Mouse (Mus musculus) forebrain, embryonic 10.5 days (tissue): Measurements from ENCODE around the gene Kif17. TPM values are rescaled to one million over a fixed set of nuclear protein-coding genes. Genes with fewer than 3 reads are reported as not detected.
"Not testable (repeated sequence)": the region's sequence is repeated elsewhere in the genome, so short reads cannot be mapped to it uniquely, and the experiment has no call there.

ENCODE experiments used
- DNase-seq: peaks from one replicate; pipeline ENCODE4 v3.0.0-alpha.2; 2017; ENCODE audit warnings: low spot score; ENCODE audit errors: extremely low spot score
- H3K27ac ChIP-seq: fragments of 300-500 bp; sonication (generic); 2 replicates; pipeline ENCODE4 v1.5.1; 2016; ENCODE audit warnings: mild to moderate bottlenecking
- H3K27me3 ChIP-seq: fragments of 300-500 bp; sonication (generic); 2 replicates; pipeline ENCODE4 v1.6.1; 2016; ENCODE audit warnings: mild to moderate bottlenecking; ENCODE audit not compliant: poor library complexity, severe bottlenecking
- H3K36me3 ChIP-seq: fragments of 300-500 bp; sonication (generic); replicated peaks from 2 replicates; pipeline ENCODE4 v1.6.1; 2016; ENCODE audit warnings: mild to moderate bottlenecking, moderate library complexity
- H3K4me1 ChIP-seq: fragments of 300-500 bp; sonication (generic); 2 replicates; pipeline ENCODE4 v1.6.1; 2016
- H3K4me3 ChIP-seq: fragments of 300-500 bp; sonication (generic); 2 replicates; pipeline ENCODE4 v1.5.1; 2016; ENCODE audit warnings: mild to moderate bottlenecking, moderate library complexity
- H3K9me3 ChIP-seq: fragments of 300-500 bp; sonication (generic); 2 replicates; pipeline ENCODE4 v1.6.1; 2016; ENCODE audit warnings: mild to moderate bottlenecking, moderate library complexity
- WGBS: fragments of 180-500 bp; shearing (Covaris S2); methylation state at CpG from one replicate; pipeline ENCODE4 v1.1.7; 2016; 5-methylcytosine and 5-hydroxymethylcytosine counted together
- polyA plus RNA-seq: library from polyadenylated mRNA; unstranded; fragments of >200 nt; fragmentation: Nextera tagmentation; extraction: Ambion mirVana; gene quantifications from 2 replicates; pipeline ENCODE4 v1.2.1, GENCODE M21; 2016

Gene Kif17
- polyA plus RNA-seq, 1 experiment from 2014 or later: 0.25 TPM

GRCm38 (mm10) chr4:138323753-138324152 lies 73.5 kb downstream of the Kif17 start:
- peak overlapping the region; percentile 65; the same call in 1 of the 2 replicates for H3K27ac ChIP-seq

DNA sequence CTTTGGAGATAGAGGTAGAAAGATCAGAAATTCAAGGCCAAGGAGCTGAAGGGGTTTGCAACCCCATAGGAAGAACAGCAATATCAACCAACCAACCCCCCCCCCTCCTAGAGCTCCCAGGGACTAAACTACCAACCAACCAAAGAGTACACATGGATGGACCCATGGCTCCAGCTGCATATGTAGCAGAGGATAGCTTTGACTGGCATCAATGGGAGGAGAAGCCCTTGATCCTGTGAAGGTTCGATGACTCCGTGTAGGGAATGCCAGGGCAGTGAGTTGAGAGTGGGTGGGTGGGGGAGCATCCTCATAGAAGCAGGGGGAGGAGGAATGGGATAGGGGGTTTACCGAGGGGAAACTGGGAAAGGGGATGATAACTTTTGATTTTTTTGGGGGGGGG lies 74.2 kb downstream of the Kif17 start:
- Histone ChIP-seq H3K9me3 (0 out of 2 replicates have a peak, but pooled peaks cover 3% of the 10 kb centered on the region), H3K27ac (no peak overlapping the region), H3K4me1 (peaks cover 59% of the 10 kb centered on the region), H3K4me3 (no peak overlapping the region), H3K36me3 (peaks cover 4% of the 10 kb centered on the region; the same call in 1 of the 2 replicates), H3K27me3 (no peaks in the 10 kb centered on the region)
- no peak for DNase-seq
- WGBS: 86% methylated on average over 3 of the region's 3 CpGs

More at GRCm38 (mm10) chr4:138323753-138324152, 73.5 kb downstream of the Kif17 start:
- Histone ChIP-seq H3K4me1 (peaks cover 59% of the 10 kb centered on the region), H3K9me3 (0 out of 2 replicates have a peak, but pooled peaks cover 3% of the 10 kb centered on the region), H3K36me3 (peaks cover 4% of the 10 kb centered on the region; the same call in 1 of the 2 replicates), H3K27me3 (no peaks in the 10 kb centered on the region), H3K4me3 (no peak overlapping the region)
- no peak for DNase-seq
- 81% methylated on average over 4 of the region's 4 CpGs for WGBS

- Histone ChIP-seq H3K36me3 (no peaks in the 10 kb centered on the region), H3K4me1 (peaks cover 64% of the 10 kb centered on the region), H3K9me3 (0 out of 2 replicates have a peak, but pooled peaks cover 3% of the 10 kb centered on the region), H3K27ac (peak overlapping the region; percentile 94), H3K27me3 (peaks cover 2% of the 10 kb centered on the region), H3K4me3 (peak overlapping the region; percentile 93)
- under 1% methylated on average over 45 of the region's 45 CpGs for WGBS
- peak; percentile 90 for DNase-seq
Observed at GRCm38 (mm10) chr4:138325466-138326076, 75.3 kb downstream of the Kif17 start.

DNA sequence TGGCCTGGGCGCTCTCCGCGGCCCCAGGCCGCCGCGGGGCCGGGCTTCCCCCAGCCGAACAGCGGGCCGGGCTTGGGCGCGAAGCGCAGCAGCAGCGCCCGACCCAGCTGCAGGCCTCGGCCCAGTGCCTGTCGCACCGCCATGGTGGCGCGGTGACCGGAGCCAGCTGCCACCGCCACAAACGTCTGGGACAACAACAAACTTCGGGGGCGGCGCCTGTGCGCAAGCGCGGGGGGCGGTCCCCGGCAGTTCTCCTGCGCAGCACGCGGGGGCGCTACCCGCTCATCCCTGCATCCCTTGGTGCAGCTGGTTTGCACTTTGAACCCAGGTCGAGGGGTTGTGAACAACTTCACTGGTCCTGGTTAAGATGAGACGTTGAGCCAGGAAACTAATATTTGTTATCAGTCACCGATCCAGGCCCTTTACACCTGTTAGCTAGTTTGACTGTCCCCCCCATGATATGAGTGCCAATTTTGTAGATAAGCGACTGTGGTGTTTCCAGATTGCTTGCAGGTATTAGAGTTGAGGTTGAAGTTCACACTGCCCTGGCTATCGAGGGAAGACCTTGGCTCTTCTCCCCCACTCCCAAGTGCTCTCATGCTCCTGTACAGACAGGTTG lies 76.0 kb downstream of the Kif17 start, which contains the start of gene Pink1:
TSS of gene Pink1 (minus strand) at position 231 of the 619 bp plus-strand sequence.
- Histone ChIP-seq H3K4me1 (peaks cover 63% of the 10 kb centered on the region), H3K27me3 (peaks cover 8% of the 10 kb centered on the region), H3K9me3 (0 out of 2 replicates have a peak, but pooled peaks cover 3% of the 10 kb centered on the region), H3K27ac (peak within 1 kb of the TSS; percentile 94), H3K4me3 (peak within 1 kb of the TSS; percentile 93), H3K36me3 (no peaks in the 10 kb centered on the region)
- peak; percentile 86 for DNase-seq
- WGBS: 4% methylated on average over 41 of the region's 41 CpGs

DNA sequence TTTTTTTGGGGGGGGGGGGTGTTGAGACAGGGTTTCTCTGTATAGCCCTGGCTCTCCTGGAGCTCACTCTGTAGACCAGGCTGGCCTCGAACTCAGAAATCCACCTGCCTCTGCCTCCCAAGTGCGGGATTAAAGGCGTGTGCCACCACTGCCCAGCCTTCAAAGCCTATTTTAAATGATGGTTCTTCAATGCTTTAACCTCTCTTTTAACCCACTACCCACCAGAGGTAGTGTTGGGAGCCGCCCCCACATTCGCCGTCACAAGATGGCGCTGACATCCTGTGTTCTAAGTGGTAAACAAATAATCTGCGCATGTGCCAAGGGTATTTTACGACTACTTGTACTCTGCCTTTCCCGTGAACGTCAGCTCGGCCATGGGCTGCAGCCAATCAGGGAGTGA lies 76.9 kb downstream of the Kif17 start:
- H3K36me3 ChIP-seq, DNase-seq, H3K4me3 ChIP-seq, H3K9me3 ChIP-seq: not testable (repeated sequence)
- WGBS: 59% methylated on average over 9 of the region's 12 CpGs
- H3K4me1 ChIP-seq: peaks cover 54% of the 10 kb centered on the region
- H3K27me3 ChIP-seq: peaks cover 17% of the 10 kb centered on the region
- 0 out of 2 replicates have a peak overlapping the region, but pooled peaks have one; percentile 40 for H3K27ac ChIP-seq

DNA sequence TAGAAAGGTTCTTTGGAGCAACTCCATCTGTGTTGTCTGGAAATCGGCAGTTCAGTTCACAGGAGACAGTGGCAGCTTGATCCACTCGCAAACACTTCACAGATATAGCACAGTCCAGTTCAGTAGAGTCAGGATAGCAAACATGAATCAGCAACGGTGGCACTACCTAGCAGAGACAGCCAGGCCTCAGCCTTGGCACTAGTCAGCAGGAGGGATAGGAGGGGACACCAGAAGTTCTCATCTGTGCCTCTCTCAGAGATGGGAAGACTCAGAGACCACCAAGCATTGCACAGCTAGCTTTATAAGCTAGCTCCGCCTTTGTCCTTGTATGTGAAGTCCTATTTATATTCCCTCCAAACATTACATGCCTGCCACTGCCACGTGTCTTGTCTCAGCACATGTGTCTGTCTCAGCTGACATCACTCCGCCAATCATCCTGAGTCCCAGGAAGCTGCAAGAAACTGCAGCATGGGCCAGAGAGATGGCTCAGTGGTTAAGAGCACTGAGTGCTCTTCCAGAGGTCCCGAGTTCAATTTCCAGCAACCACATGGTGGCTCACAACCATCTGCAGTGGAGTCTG lies 77.7 kb downstream of the Kif17 start:
- Histone ChIP-seq H3K27me3 (peaks cover 17% of the 10 kb centered on the region), H3K4me1 (peaks cover 46% of the 10 kb centered on the region), H3K27ac (peak overlapping the region; percentile 66; the same call in 1 of the 2 replicates), H3K4me3 (peak overlapping the region; percentile 46), H3K9me3 (0 out of 2 replicates have a peak, but pooled peaks cover 3% of the 10 kb centered on the region), H3K36me3 (no peaks in the 10 kb centered on the region)
- DNase-seq: no peak
- whole genome bisulfite sequencing: 76% methylated on average over 7 of the region's 7 CpGs

DNA sequence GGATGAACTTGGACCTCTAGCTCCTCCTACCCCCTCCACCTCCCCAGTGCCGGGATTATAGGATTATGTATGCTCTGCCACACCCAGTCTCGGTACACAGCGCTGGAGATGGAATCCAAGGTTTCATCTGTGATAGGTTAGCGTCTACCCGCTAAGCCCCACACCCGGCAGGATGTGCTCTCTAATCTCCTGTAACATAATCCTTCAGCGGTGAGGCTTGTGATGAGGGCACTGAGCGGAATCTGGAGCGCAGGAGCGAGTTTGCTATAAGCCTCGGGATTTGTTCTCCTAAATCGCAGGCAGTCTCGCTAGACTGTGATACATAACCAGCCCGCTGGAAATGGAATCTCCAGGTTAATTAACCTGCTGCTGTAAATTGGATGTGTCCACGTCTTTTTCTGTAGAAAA lies 80.0 kb downstream of the Kif17 start:
- Histone ChIP-seq H3K27ac (no peak overlapping the region), H3K27me3 (peaks cover 17% of the 10 kb centered on the region), H3K4me3 (no peak overlapping the region), H3K9me3 (0 out of 2 replicates have a peak, but pooled peaks cover 3% of the 10 kb centered on the region), H3K4me1 (peaks cover 27% of the 10 kb centered on the region), H3K36me3 (no peaks in the 10 kb centered on the region)
- WGBS: 9% methylated on average over 15 of the region's 15 CpGs
- peak; percentile 25 for DNase-seq

GRCm38 (mm10) chr4:138331647-138332046 lies 81.4 kb downstream of the Kif17 start:
- 86% methylated on average over 9 of the region's 9 CpGs for WGBS
- H3K27me3 ChIP-seq: peaks cover 17% of the 10 kb centered on the region
- no peak overlapping the region for H3K27ac ChIP-seq
- no peak for DNase-seq
- no peaks in the 10 kb centered on the region for H3K36me3 ChIP-seq
- 0 out of 2 replicates have a peak, but pooled peaks cover 3% of the 10 kb centered on the region for H3K9me3 ChIP-seq
- H3K4me1 ChIP-seq: peaks cover 15% of the 10 kb centered on the region
- no peak overlapping the region for H3K4me3 ChIP-seq

- Histone ChIP-seq H3K4me3 (no peak overlapping the region), H3K27me3 (peaks cover 17% of the 10 kb centered on the region), H3K9me3 (0 out of 2 replicates have a peak, but pooled peaks cover under 1% of the 10 kb centered on the region), H3K4me1 (peaks cover 11% of the 10 kb centered on the region), H3K36me3 (no peaks in the 10 kb centered on the region), H3K27ac (no peak overlapping the region)
- WGBS: 89% methylated on average over 4 of the region's 4 CpGs
- DNase-seq: no peak
Observed at GRCm38 (mm10) chr4:138333135-138333534, 82.9 kb downstream of the Kif17 start.

GRCm38 (mm10) chr4:138335036-138335435 lies 84.8 kb downstream of the Kif17 start:
- H3K27ac ChIP-seq: no peak overlapping the region
- H3K4me3 ChIP-seq: no peak overlapping the region
- 89% methylated on average over 12 of the region's 12 CpGs for WGBS
- peaks cover 17% of the 10 kb centered on the region for H3K27me3 ChIP-seq
- no peaks in the 10 kb centered on the region for H3K36me3 ChIP-seq
- no peaks in the 10 kb centered on the region for H3K9me3 ChIP-seq
- DNase-seq: no peak
- H3K4me1 ChIP-seq: peaks cover 10% of the 10 kb centered on the region

- Histone ChIP-seq H3K9me3 (no peaks in the 10 kb centered on the region), H3K27me3 (peaks cover 15% of the 10 kb centered on the region), H3K27ac (no peak overlapping the region), H3K36me3 (no peaks in the 10 kb centered on the region), H3K4me1 (peaks cover 4% of the 10 kb centered on the region), H3K4me3 (no peak overlapping the region)
- 88% methylated on average over 6 of the region's 6 CpGs for WGBS
- no peak for DNase-seq
Observed at GRCm38 (mm10) chr4:138335648-138336047, 85.4 kb downstream of the Kif17 start.

DNA sequence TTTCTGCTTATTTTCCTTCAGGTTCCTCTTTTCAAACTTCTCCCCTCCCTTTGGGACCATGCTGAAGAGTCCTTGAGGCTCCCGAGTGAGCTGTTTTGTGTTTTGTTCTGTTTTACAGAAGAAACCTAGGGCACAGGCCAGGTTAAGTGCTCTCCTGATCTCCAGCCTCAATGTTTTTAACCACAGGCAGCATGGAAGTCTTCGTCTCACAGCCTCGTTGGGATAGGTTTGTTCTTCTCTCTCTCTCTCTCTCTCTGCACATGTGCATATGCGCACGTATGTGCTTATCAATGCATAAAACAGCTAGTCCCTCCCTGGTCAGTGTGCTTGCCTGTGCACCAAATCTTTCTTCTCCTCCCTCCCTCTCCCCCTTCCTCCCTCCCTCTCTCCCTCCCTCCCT lies 86.6 kb downstream of the Kif17 start:
- Histone ChIP-seq H3K4me3 (no peak overlapping the region), H3K4me1 (no peaks in the 10 kb centered on the region), H3K9me3 (no peaks in the 10 kb centered on the region), H3K27me3 (peaks cover 3% of the 10 kb centered on the region; the same call in 1 of the 2 replicates), H3K36me3 (no peaks in the 10 kb centered on the region), H3K27ac (no peak overlapping the region)
- no peak for DNase-seq
- 86% methylated on average over 5 of the region's 5 CpGs for WGBS
